Mouse (Mus musculus): ENCODE data around the gene Gm47791. TPM values are rescaled to one million over a fixed set of nuclear protein-coding genes. Genes with fewer than 3 reads are reported as not detected.
A peak's percentile ranks its signal among the peaks of the same experiment; 100 is the strongest.

Gene Gm47791
- polyA plus RNA-seq, 1 experiment from 2014 or later: not detected

DNA sequence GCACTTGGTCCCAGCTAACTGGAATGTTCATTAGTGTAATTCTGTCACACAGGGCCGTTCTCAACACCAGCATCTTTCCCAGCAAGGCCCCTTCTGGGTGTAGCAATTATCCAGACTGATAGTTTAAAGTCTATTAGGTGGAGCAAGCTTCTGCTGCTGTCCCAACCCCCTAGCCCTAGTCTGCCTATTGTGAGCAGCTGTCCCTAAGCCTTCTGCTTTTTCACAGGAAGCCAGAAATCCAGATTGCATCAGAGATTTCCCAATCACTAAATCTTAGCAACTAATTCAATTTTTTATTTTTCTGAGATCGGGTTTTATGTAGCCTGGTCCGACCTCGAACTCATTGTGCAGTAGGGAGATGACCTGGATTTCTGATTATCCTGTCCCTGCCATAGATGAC, 27.9 kb upstream of the Gm47791 start:
- Histone ChIP-seq H3K36me3 (ENCODE audit: poor library complexity, severe bottlenecking) (no peaks in the 10 kb centered on the region), H3K4me3 (no peak overlapping the region), H3K4me2 (no peak overlapping the region), H3K9me3 (replicated peaks) (no peaks in the 10 kb centered on the region), H3K9ac (no peak overlapping the region), H3K27me3 (no peaks in the 10 kb centered on the region), H3K4me1 (no peaks in the 10 kb centered on the region), H3K27ac (no peak overlapping the region)
- no peak for ATAC-seq
- WGBS: 79% methylated on average over 4 of the region's 4 CpGs

GRCm38 (mm10) chr1:82798304-82798703, 27.3 kb upstream of the Gm47791 start:
- whole genome bisulfite sequencing: 80% methylated on average over 5 of the region's 5 CpGs
- no peaks in the 10 kb centered on the region for H3K9me3 ChIP-seq (replicated peaks)
- ATAC-seq: no peak

DNA sequence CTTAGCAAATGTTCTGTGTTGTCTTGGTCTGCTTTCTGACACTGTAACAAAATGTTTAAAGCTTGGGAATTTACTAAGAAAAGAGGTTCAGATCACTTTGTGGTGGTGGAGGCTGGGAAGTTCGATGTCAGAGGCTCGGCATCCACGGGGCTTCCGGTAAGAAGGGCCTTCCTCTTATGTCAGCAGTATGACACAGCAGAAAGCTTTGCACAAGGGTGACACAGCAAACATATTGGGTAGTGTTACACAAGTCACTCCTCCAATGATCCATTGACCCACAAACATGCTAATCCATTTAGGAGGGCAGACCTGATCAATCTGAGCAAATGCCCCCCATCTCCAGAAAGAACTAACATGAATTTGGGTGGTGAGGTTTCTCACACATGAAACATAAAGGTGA, 26.0 kb upstream of the Gm47791 start:
- 96% methylated on average over 4 of the region's 4 CpGs for WGBS
- Histone ChIP-seq H3K9me3 (replicated peaks) (no peaks in the 10 kb centered on the region), H3K4me2 (no peak overlapping the region), H3K36me3 (ENCODE audit: poor library complexity, severe bottlenecking) (no peaks in the 10 kb centered on the region), H3K4me1 (no peaks in the 10 kb centered on the region), H3K27ac (no peak overlapping the region), H3K9ac (no peak overlapping the region), H3K4me3 (no peak overlapping the region), H3K27me3 (no peaks in the 10 kb centered on the region)
- no peak for ATAC-seq

More at GRCm38 (mm10) chr1:82798304-82798703, 27.3 kb upstream of the Gm47791 start:
- Histone ChIP-seq H3K9ac (no peak overlapping the region), H3K4me3 (no peak overlapping the region), H3K36me3 (ENCODE audit: poor library complexity, severe bottlenecking) (no peaks in the 10 kb centered on the region), H3K27me3 (no peaks in the 10 kb centered on the region), H3K27ac (no peak overlapping the region), H3K4me2 (no peak overlapping the region), H3K4me1 (no peaks in the 10 kb centered on the region)

GRCm38 (mm10) chr1:82795702-82796443, 24.8 kb upstream of the Gm47791 start:
- ATAC-seq: no peak
- Histone ChIP-seq H3K9me3 (replicated peaks) (no peaks in the 10 kb centered on the region), H3K4me3 (no peak overlapping the region), H3K36me3 (ENCODE audit: poor library complexity, severe bottlenecking) (no peaks in the 10 kb centered on the region), H3K27ac (no peak overlapping the region), H3K9ac (no peak overlapping the region), H3K4me1 (no peaks in the 10 kb centered on the region), H3K4me2 (no peak overlapping the region), H3K27me3 (no peaks in the 10 kb centered on the region)
- 90% methylated on average over 18 of the region's 18 CpGs for WGBS

- H3K4me1 ChIP-seq: no peaks in the 10 kb centered on the region
- H3K36me3 ChIP-seq (ENCODE audit: poor library complexity, severe bottlenecking): no peaks in the 10 kb centered on the region
- H3K9me3 ChIP-seq (replicated peaks): no peaks in the 10 kb centered on the region
- H3K27ac ChIP-seq: no peak overlapping the region
- H3K9ac ChIP-seq: no peak overlapping the region
- H3K4me2 ChIP-seq: no peak overlapping the region
- ATAC-seq: no peak
- no peaks in the 10 kb centered on the region for H3K27me3 ChIP-seq
- no peak overlapping the region for H3K4me3 ChIP-seq
- WGBS: 96% methylated on average over 2 of the region's 2 CpGs
Measured at GRCm38 (mm10) chr1:82795211-82795610, 24.2 kb upstream of the Gm47791 start.

- no peak overlapping the region for H3K9ac ChIP-seq
- H3K4me1 ChIP-seq: no peaks in the 10 kb centered on the region
- no peaks in the 10 kb centered on the region for H3K27me3 ChIP-seq
- no peak overlapping the region for H3K4me3 ChIP-seq
- no peaks in the 10 kb centered on the region for H3K9me3 ChIP-seq (replicated peaks)
- no peak for ATAC-seq
- no peak overlapping the region for H3K27ac ChIP-seq
- 52% methylated on average over 4 of the region's 4 CpGs for WGBS
- no peaks in the 10 kb centered on the region for H3K36me3 ChIP-seq (ENCODE audit: poor library complexity, severe bottlenecking)
- no peak overlapping the region for H3K4me2 ChIP-seq
Measured at GRCm38 (mm10) chr1:82793986-82794385, 22.9 kb upstream of the Gm47791 start.

- no peak overlapping the region for H3K27ac ChIP-seq
- no peaks in the 10 kb centered on the region for H3K4me1 ChIP-seq
- H3K27me3 ChIP-seq: no peaks in the 10 kb centered on the region
- no peak overlapping the region for H3K4me2 ChIP-seq
- H3K9me3 ChIP-seq (replicated peaks): no peaks in the 10 kb centered on the region
- no peaks in the 10 kb centered on the region for H3K36me3 ChIP-seq (ENCODE audit: poor library complexity, severe bottlenecking)
- no peak overlapping the region for H3K4me3 ChIP-seq
- 89% methylated on average over 3 of the region's 3 CpGs for WGBS
- no peak for ATAC-seq
- no peak overlapping the region for H3K9ac ChIP-seq
Measured at GRCm38 (mm10) chr1:82793110-82793509, 22.1 kb upstream of the Gm47791 start.

GRCm38 (mm10) chr1:82792238-82792637, 21.2 kb upstream of the Gm47791 start:
- WGBS: 91% methylated on average over 6 of the region's 6 CpGs
- ATAC-seq: no peak
- no peak overlapping the region for H3K4me3 ChIP-seq

DNA sequence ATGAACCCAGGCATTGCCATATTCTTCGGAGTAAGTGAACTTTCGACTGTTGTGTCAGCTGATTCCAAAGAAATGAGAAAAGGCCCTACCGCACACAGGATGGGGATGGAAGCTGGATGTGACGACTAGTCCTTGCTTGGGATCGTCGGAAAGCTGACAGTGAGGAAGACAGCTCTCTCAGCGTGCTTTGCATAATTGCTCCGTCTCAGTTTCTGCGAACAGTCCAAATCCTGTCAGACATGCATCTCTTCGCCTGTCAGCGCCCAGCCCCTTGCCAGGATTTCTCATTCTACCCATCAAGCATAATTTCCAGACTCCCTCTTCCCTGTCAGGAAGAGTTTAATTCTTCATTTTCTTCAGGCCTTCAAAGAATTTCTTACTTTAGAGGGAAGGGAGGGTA, 20.1 kb upstream of the Gm47791 start:
- Histone ChIP-seq H3K9me3 (replicated peaks) (no peaks in the 10 kb centered on the region), H3K4me2 (no peak overlapping the region), H3K4me3 (no peak overlapping the region), H3K4me1 (0 out of 2 replicates have a peak, but pooled peaks cover 3% of the 10 kb centered on the region), H3K9ac (no peak overlapping the region), H3K27ac (0 out of 2 replicates have a peak overlapping the region, but pooled peaks have one; percentile 17), H3K27me3 (0 out of 2 replicates have a peak, but pooled peaks cover 1% of the 10 kb centered on the region), H3K36me3 (ENCODE audit: poor library complexity, severe bottlenecking) (no peaks in the 10 kb centered on the region)
- WGBS: 82% methylated on average over 11 of the region's 11 CpGs
- peak; percentile 50; the same call in 1 of the 2 replicates for ATAC-seq

More at GRCm38 (mm10) chr1:82792238-82792637, 21.2 kb upstream of the Gm47791 start:
- Histone ChIP-seq H3K4me2 (no peak overlapping the region), H3K4me1 (0 out of 2 replicates have a peak, but pooled peaks cover 3% of the 10 kb centered on the region), H3K9me3 (replicated peaks) (no peaks in the 10 kb centered on the region), H3K27me3 (no peaks in the 10 kb centered on the region), H3K9ac (no peak overlapping the region), H3K36me3 (ENCODE audit: poor library complexity, severe bottlenecking) (no peaks in the 10 kb centered on the region), H3K27ac (no peak overlapping the region)

DNA sequence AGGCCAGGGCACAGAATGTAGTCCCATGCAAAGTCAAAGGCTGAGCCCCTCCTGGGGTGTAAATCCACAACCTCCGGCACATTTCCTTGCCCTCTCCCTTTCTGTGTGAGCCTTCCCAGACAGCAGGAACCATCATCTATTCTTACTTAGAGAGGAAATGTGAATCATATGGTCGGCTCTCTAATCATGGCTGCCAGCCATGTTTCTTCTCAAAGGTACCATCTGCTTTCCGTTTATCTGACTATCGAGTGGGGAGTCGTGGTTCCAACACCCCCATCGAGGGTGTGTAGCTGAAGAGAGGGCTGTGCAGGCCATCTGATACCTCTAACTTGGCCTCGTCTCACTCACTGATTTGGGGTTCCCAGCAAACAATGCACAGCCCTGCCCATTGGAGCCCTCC, 17.0 kb upstream of the Gm47791 start:
- no peaks in the 10 kb centered on the region for H3K36me3 ChIP-seq (ENCODE audit: poor library complexity, severe bottlenecking)
- peak; percentile 66 for ATAC-seq

DNA sequence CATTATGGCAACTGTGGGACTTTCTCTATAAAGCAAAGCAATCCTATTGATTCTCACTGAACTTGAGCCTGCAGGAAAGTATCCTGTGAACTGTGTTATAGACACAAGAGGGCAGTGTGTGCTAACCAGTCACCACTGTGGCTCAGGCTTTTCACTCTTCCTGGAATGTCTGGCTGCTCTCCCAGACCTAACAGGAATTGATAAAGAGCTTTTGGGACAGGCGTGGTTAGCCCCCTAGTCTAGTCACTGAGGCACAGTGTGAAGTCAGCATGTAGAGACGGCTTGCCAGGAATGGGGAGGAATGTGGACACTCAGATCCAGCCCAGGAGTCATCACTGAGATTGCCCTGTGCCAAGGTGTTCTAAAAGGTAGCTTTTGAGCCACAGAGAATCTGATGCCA, 16.4 kb upstream of the Gm47791 start:
- Histone ChIP-seq H3K27me3 (0 out of 2 replicates have a peak, but pooled peaks cover 3% of the 10 kb centered on the region), H3K9me3 (replicated peaks) (no peaks in the 10 kb centered on the region), H3K9ac (no peak overlapping the region), H3K27ac (no peak overlapping the region), H3K4me1 (0 out of 2 replicates have a peak, but pooled peaks cover 3% of the 10 kb centered on the region), H3K36me3 (ENCODE audit: poor library complexity, severe bottlenecking) (no peaks in the 10 kb centered on the region), H3K4me3 (no peak overlapping the region), H3K4me2 (no peak overlapping the region)
- WGBS: 2% methylated on average over 2 of the region's 2 CpGs
- ATAC-seq: peak; percentile 85

More for the DNA sequence above, 17.0 kb upstream of the Gm47791 start:
- 75% methylated on average over 7 of the region's 7 CpGs for WGBS
- Histone ChIP-seq H3K4me2 (no peak overlapping the region), H3K9me3 (replicated peaks) (no peaks in the 10 kb centered on the region), H3K4me3 (no peak overlapping the region), H3K27ac (peak overlapping the region; percentile 76; the same call in 1 of the 2 replicates), H3K27me3 (0 out of 2 replicates have a peak, but pooled peaks cover 3% of the 10 kb centered on the region), H3K9ac (no peak overlapping the region), H3K4me1 (0 out of 2 replicates have a peak, but pooled peaks cover 3% of the 10 kb centered on the region)

DNA sequence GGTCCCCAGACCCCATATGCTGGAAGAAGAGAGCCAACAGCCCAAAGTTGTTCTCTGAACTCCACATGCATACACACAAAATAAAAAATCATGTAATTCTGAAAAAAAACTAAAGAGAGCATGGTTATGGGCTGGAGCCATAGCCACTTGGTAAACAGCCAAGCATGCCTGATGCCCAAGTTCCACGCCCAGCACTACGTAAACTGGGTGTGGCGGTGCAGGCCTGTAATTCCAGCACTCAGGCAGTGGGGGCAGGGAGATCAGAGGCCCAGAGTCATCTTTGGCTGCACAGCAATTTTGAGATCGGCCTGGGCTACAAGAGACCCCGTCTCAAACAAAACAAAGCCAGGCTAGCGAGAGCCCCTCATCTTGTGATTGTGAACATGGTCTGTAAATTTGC, 14.5 kb upstream of the Gm47791 start:
- H3K4me3 ChIP-seq: no peak overlapping the region
- no peak overlapping the region; the same call in 1 of the 2 replicates for H3K9ac ChIP-seq
- ATAC-seq: no peak
- 0 out of 2 replicates have a peak, but pooled peaks cover 3% of the 10 kb centered on the region for H3K4me1 ChIP-seq
- WGBS: 79% methylated on average over 6 of the region's 6 CpGs
- H3K27me3 ChIP-seq: 0 out of 2 replicates have a peak, but pooled peaks cover 3% of the 10 kb centered on the region
- H3K9me3 ChIP-seq (replicated peaks): no peaks in the 10 kb centered on the region
- H3K4me2 ChIP-seq: no peak overlapping the region
- no peaks in the 10 kb centered on the region for H3K36me3 ChIP-seq (ENCODE audit: poor library complexity, severe bottlenecking)
- H3K27ac ChIP-seq: no peak overlapping the region

Data from forebrain, embryonic 13.5 days (tissue).